Comparison of ENCODE assay signal across 8 mouse cellular contexts in genomic region chr17:32809544-32810374, GRCm38 (mm10). TPM values are rescaled to one million over a fixed set of nuclear protein-coding genes. Genes with fewer than 3 reads are reported as not detected.
DNase-seq lines count a peak whose midpoint lies in the region; ATAC-seq and TF ChIP-seq lines count a peak whose summit lies in the region.

TSS of gene Zfp811 (minus strand) at chr17:32809931.

- H3K27me3 ChIP-seq in megakaryocyte, embryonic 14.5 days (replicated peaks), result peaks cover 21% of the 10 kb centered on the region
- H3K27me3 ChIP-seq in heart, embryonic 12.5 days (replicated peaks), result no peaks in the 10 kb centered on the region
- no peaks in the 10 kb centered on the region for H3K27me3 ChIP-seq in midbrain, embryonic 10.5 days (ENCODE audit: low read depth, poor library complexity, severe bottlenecking)
- H3K27me3 ChIP-seq in stomach, postnatal 0 days (ENCODE audit: control insufficient read depth, insufficient read depth, low read length), result no peaks in the 10 kb centered on the region

- H3K4me1 ChIP-seq in megakaryocyte, embryonic 14.5 days, result peaks cover 4% of the 10 kb centered on the region
- H3K4me1 ChIP-seq in heart, embryonic 12.5 days (replicated peaks), result peaks cover 5% of the 10 kb centered on the region; the same call in 1 of the 2 replicates
- H3K4me1 ChIP-seq in midbrain, embryonic 10.5 days, result peaks cover 47% of the 10 kb centered on the region
- H3K4me1 ChIP-seq in stomach, postnatal 0 days (replicated peaks; ENCODE audit: control insufficient read depth, insufficient read depth), result no peaks in the 10 kb centered on the region

- peaks cover 4% of the 10 kb centered on the region for H3K36me3 ChIP-seq in megakaryocyte, embryonic 14.5 days (replicated peaks; ENCODE audit: low read length)
- peaks cover under 1% of the 10 kb centered on the region; the same call in 1 of the 2 replicates for H3K36me3 ChIP-seq in heart, embryonic 12.5 days
- peaks cover 12% of the 10 kb centered on the region for H3K36me3 ChIP-seq in midbrain, embryonic 10.5 days
- H3K36me3 ChIP-seq in stomach, postnatal 0 days (ENCODE audit: control insufficient read depth, insufficient read depth, low read length), result no peaks in the 10 kb centered on the region

- 0 out of 2 replicates have a peak, but pooled peaks cover 2% of the 10 kb centered on the region for H3K9me3 ChIP-seq in megakaryocyte, embryonic 14.5 days
- no peaks in the 10 kb centered on the region for H3K9me3 ChIP-seq in heart, embryonic 12.5 days (replicated peaks)
- H3K9me3 ChIP-seq in midbrain, embryonic 10.5 days (replicated peaks), result no peaks in the 10 kb centered on the region
- no peaks in the 10 kb centered on the region for H3K9me3 ChIP-seq in stomach, postnatal 0 days (ENCODE audit: control insufficient read depth, low read length)

- H3K27ac ChIP-seq in heart, embryonic 12.5 days (ENCODE audit: poor library complexity, severe bottlenecking), result no peak within 1 kb of the TSS
- H3K27ac ChIP-seq in midbrain, embryonic 10.5 days (replicated peaks), result peak within 1 kb of the TSS; percentile 96
- no peak within 1 kb of the TSS; the same call in 1 of the 2 replicates for H3K27ac ChIP-seq in stomach, postnatal 0 days (replicated peaks)

- H3K4me3 ChIP-seq in megakaryocyte, embryonic 14.5 days (replicated peaks), result peak within 1 kb of the TSS; percentile 42
- peak within 1 kb of the TSS; percentile 58 for H3K4me3 ChIP-seq in heart, embryonic 12.5 days
- peak within 1 kb of the TSS; percentile 81 for H3K4me3 ChIP-seq in midbrain, embryonic 10.5 days
- peak within 1 kb of the TSS; percentile 33 for H3K4me3 ChIP-seq in stomach, postnatal 0 days (ENCODE audit: low read depth, low read length)

- peak within 1 kb of the TSS; percentile 81 for H3K4me2 ChIP-seq in heart, embryonic 12.5 days
- H3K4me2 ChIP-seq in stomach, postnatal 0 days (replicated peaks; ENCODE audit: low read depth), result peak within 1 kb of the TSS; percentile 48

- peak; percentile 93 for DNase-seq in embryo, embryonic 10.5 days (ENCODE audit: low spot score)
- peak; percentile 51 to 58 for DNase-seq in layer of hippocampus, postnatal 10 days (ENCODE audit: low spot score in 2 of 2)
- DNase-seq in midbrain, embryonic 10.5 days (ENCODE audit: low spot score), result peak; percentile 82
- peak; percentile 21 for DNase-seq in stomach, postnatal 0 days (ENCODE audit: low spot score)
- DNase-seq in urinary bladder, postnatal 36 days (ENCODE audit: low spot score in 2 of 2), result no peak

- no peak for TF ChIP-seq CTCF in stomach, postnatal 0 days (IDR thresholded peaks at IDR 0.05; ENCODE audit: low read depth)

- H3K9ac ChIP-seq in heart, embryonic 12.5 days, result peak within 1 kb of the TSS; percentile 74
- peak within 1 kb of the TSS; percentile 35; the same call in 1 of the 2 replicates for H3K9ac ChIP-seq in stomach, postnatal 0 days (ENCODE audit: low read length)

- TF ChIP-seq EP300 in stomach, postnatal 0 days (optimal IDR thresholded peaks at IDR 0.05), result no peak

- under 1% methylated on average over 17 of the region's 17 CpGs for WGBS in heart, embryonic 12.5 days
- WGBS in midbrain, embryonic 10.5 days, result 0% methylated on average over 17 of the region's 17 CpGs
- WGBS in stomach, postnatal 0 days, result 2% methylated on average over 17 of the region's 17 CpGs

- ATAC-seq in megakaryocyte, adult 5-6 weeks (ENCODE audit: poor library complexity, severe bottlenecking), result no peak
- ATAC-seq in heart, embryonic 12.5 days (ENCODE audit: insufficient number of reproducible peaks, low FRiP score), result peak; percentile 57; the same call in 1 of the 2 replicates
- peak; percentile 78 for ATAC-seq in stomach, postnatal 0 days (ENCODE audit: low FRiP score, low TSS enrichment)

RNA-seq across cellular contexts. Expression of gene Zfp811, which starts in this region (rescaled TPM):
- not detected in 2 replicates for polyA plus RNA-seq in megakaryocyte, embryonic 14.5 days (2012; ENCODE audit: insufficient read depth, low replicate concordance)
- not detected in 2 replicates for total RNA-seq in megakaryocyte, adult 5-6 weeks (2015)
- total RNA-seq in megakaryocyte, adult 5-6 weeks (2017), result 0.18 TPM in 1 of 2 replicates, not detected in the other
- 0.96 and 1.7 TPM in 2 replicates for polyA plus RNA-seq in heart, embryonic 12.5 days (2016; fragmentation: Nextera tagmentation; extraction: Ambion mirVana)
- 10 to 100 TPM; 10.3 to 11.2 TPM for total RNA-seq in layer of hippocampus, postnatal 10 days (2021)
- polyA plus RNA-seq in midbrain, embryonic 10.5 days (2016; fragmentation: Nextera tagmentation; extraction: Ambion mirVana), result 30.1 and 44.5 TPM in 2 replicates
- 1.1 and 1.5 TPM in 2 replicates for polyA plus RNA-seq in stomach, postnatal 0 days (2015; fragmentation: Nextera tagmentation; extraction: Ambion mirVana)

Comparison
In these comparisons a context has a peak if more than half of its experiments do, and no peak if none do; other contexts are left out.
1. RNA of gene Zfp811 (total RNA-seq): 10.3 to 11.2 TPM in layer of hippocampus, postnatal 10 days; 0.18 TPM in megakaryocyte, adult 5-6 weeks; every median in the first group is over 4 times any median in the second.
2. RNA of gene Zfp811 (polyA plus RNA-seq): 30.1 to 44.5 TPM in midbrain, embryonic 10.5 days; 0.96 to 1.7 TPM in heart, embryonic 12.5 days, 1.1 to 1.5 TPM in stomach, postnatal 0 days and not detected in megakaryocyte, embryonic 14.5 days; every median in the first group is over 10 times any median in the second.
3. DNase-seq: peak in embryo, embryonic 10.5 days (single experiment), layer of hippocampus, postnatal 10 days (2 of 2), midbrain, embryonic 10.5 days (single experiment) and stomach, postnatal 0 days (single experiment); none in urinary bladder, postnatal 36 days (0 of 2).
4. Peak in every context shown above with its lines, with median percentiles within 50 percentile points of each other: H3K4me3 ChIP-seq.